Comparison of ENCODE assay signal across 9 mouse cellular contexts in the genomic region with DNA sequence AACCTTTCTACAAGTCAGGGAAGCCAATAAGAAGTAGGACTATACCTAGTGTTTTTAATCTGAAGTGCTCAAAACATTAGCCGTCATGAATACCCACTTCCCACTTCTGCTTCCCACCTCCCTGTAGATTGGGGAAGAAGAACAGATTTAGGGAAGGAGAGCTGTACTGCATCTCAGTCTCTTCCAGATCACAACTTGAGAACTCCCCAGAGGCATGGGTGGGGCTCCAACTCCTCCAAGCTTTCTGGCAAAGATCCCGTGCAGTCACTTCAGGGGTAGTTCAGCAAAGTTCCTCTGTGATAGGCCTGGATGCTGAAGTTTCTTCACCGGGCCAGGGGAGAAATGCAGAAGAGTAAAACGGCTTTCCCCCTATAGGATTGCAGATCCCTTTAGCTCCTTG.
DNase-seq lines count a peak whose midpoint lies in the region; ATAC-seq lines count a peak whose summit lies in the region.
"Had no signal": no experiment of that assay in that cellular context is flagged by ENCODE, and none has a peak within 500 bp of the region (broad histone marks: within the 10 kb centered on the region; RNA-seq: fewer than 3 reads in every experiment).

No protein-coding gene starts in this region.

- H3K27ac ChIP-seq in lung, embryonic 15.5 days, result peak overlapping the region; percentile 35; the same call in 1 of the 2 replicates
- H3K27ac ChIP-seq: limb, embryonic 15.5 days had no signal

- ATAC-seq in lung, embryonic 15.5 days (ENCODE audit: borderline replicate concordance, extremely low read depth, low FRiP score, low TSS enrichment), result no peak
- ATAC-seq in erythroid progenitor cell, adult 5-6 weeks (replicated peaks; ENCODE audit: low FRiP score, poor library complexity, severe bottlenecking), result no peak

- H3K9ac ChIP-seq in lung, embryonic 15.5 days, result no peak overlapping the region
- H3K9ac ChIP-seq: limb, embryonic 15.5 days had no signal

- H3K4me3 ChIP-seq in lung, embryonic 15.5 days, result no peak overlapping the region
- H3K4me3 ChIP-seq: limb, embryonic 15.5 days had no signal

- DNase-seq in ovary, postnatal 14 days (ENCODE audit: low spot score), result peak; percentile 23
- no peak for DNase-seq in ovary, postnatal 10 days (ENCODE audit: low spot score)
- peak; percentile 75 for DNase-seq in gastrocnemius, postnatal 14 days
- DNase-seq in urinary bladder, postnatal 4 days (ENCODE audit: low spot score in 2 of 2), result peak; percentile 48 to 67
- no peak for DNase-seq in yolk sac, embryonic 10.5 days (ENCODE audit: low spot score)
- DNase-seq: cerebellum, adult 8-10 months had no signal

- WGBS in lung, embryonic 15.5 days, result 57% methylated on average over 4 of the region's 4 CpGs

- no peaks in the 10 kb centered on the region for H3K27me3 ChIP-seq in lung, embryonic 15.5 days
- H3K27me3 ChIP-seq: limb, embryonic 15.5 days had no signal

- H3K36me3 ChIP-seq in lung, embryonic 15.5 days, result no peaks in the 10 kb centered on the region
- H3K36me3 ChIP-seq: limb, embryonic 15.5 days had no signal

- H3K4me2 ChIP-seq in lung, embryonic 15.5 days, result no peak overlapping the region
- H3K4me2 ChIP-seq: limb, embryonic 15.5 days had no signal

- no peaks in the 10 kb centered on the region for H3K9me3 ChIP-seq in lung, embryonic 15.5 days
- H3K9me3 ChIP-seq: limb, embryonic 15.5 days had no signal

- peaks cover 14% of the 10 kb centered on the region for H3K4me1 ChIP-seq in lung, embryonic 15.5 days

- intact Hi-C loops in gastrocnemius, postnatal 14 days (cut with DNase I; ENCODE audit: low total_unique reads), result no loop called here

Comparison
In these comparisons a context has a peak if more than half of its experiments do, and no peak if none do; other contexts are left out.
1. DNase-seq: peak in ovary, postnatal 14 days (single experiment), gastrocnemius, postnatal 14 days (single experiment) and urinary bladder, postnatal 4 days (2 of 2); none in ovary, postnatal 10 days (single experiment) and yolk sac, embryonic 10.5 days (single experiment).